Mouse (Mus musculus): ENCODE measurements around the gene Ankrd37. TPM values are rescaled to one million over a fixed set of nuclear protein-coding genes. Genes with fewer than 3 reads are reported as not detected.

Ankrd37 gene
- polyA plus RNA-seq, 1 experiment from 2014 or later, result 36.0 TPM

DNA sequence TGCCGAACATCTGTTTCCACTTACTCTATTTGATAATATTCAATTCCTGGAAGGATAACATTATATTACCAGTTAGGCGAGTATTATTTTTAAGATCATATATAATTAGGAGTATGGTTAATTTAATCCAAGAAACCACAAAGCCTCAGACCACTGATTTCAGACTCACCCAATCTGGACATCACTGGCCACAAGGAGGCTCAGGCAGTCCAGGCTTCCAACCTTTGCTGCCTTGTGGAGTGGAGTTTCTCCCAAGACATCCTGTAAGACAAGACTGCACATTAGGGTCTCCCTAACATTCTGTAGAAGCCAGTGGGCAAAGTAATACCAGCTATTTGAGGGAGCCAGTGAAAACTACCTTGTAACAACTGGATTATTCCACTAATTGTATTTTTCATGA lies 7.3 kb downstream of the Ankrd37 start:
- Histone ChIP-seq H3K9me3 (ENCODE audit: low read length) (no peaks in the 10 kb centered on the region), H3K36me3 (ENCODE audit: insufficient read depth, low read length) (peaks cover 7% of the 10 kb centered on the region; the same call in 1 of the 2 replicates), H3K27me3 (replicated peaks; ENCODE audit: insufficient read depth, low read length) (no peaks in the 10 kb centered on the region), H3K4me1 (ENCODE audit: insufficient read depth, low read depth, low read length) (peaks cover 9% of the 10 kb centered on the region), H3K9ac (replicated peaks; ENCODE audit: low read depth) (no peak overlapping the region; the same call in 1 of the 2 replicates), H3K27ac (ENCODE audit: low read length) (no peak overlapping the region), H3K4me2 (replicated peaks; ENCODE audit: low read depth, low read length) (peak overlapping the region; percentile 85), H3K4me3 (ENCODE audit: low read depth, low read length) (peak overlapping the region; percentile 53; the same call in 1 of the 2 replicates)
- TF ChIP-seq CTCF (IDR thresholded peaks at IDR 0.05), result peak; percentile 69
- no peak for TF ChIP-seq EP300 (IDR thresholded peaks at IDR 0.05)
- DNase-seq (ENCODE audit: low spot score), result peak; percentile 21
- no peak for ATAC-seq
- 61% methylated on average over 2 of the region's 2 CpGs for WGBS

DNA sequence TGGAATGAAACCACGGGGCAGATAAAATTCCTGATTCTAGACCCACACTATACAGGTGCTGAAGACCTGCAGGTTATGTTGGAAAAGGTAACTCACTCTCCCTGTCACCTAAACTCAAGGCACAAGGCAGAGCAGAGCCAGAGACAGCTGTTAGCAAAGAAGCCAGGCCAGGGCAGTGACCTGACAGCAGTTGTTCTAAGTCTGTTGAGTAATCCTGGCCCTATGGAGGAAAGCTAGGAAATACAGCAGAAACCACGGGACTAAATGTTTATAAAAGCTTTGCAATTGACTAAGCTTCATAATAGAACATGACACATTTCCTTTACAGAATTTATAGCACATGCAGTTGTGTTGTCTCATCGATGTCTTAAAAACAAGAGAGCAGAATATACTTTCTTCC lies 9.9 kb downstream of the Ankrd37 start:
- DNase-seq (ENCODE audit: low spot score) (peak; percentile 13), ATAC-seq (no peak)
- Histone ChIP-seq H3K4me2 (replicated peaks; ENCODE audit: low read depth, low read length) (no peak overlapping the region), H3K36me3 (ENCODE audit: insufficient read depth, low read length) (peaks cover 7% of the 10 kb centered on the region; the same call in 1 of the 2 replicates), H3K4me1 (ENCODE audit: insufficient read depth, low read depth, low read length) (peaks cover 5% of the 10 kb centered on the region), H3K9ac (replicated peaks; ENCODE audit: low read depth) (no peak overlapping the region), H3K27ac (ENCODE audit: low read length) (no peak overlapping the region), H3K4me3 (ENCODE audit: low read depth, low read length) (no peak overlapping the region), H3K9me3 (ENCODE audit: low read length) (no peaks in the 10 kb centered on the region), H3K27me3 (replicated peaks; ENCODE audit: insufficient read depth, low read length) (no peaks in the 10 kb centered on the region)
- TF ChIP-seq CTCF (IDR thresholded peaks at IDR 0.05) (no peak), EP300 (IDR thresholded peaks at IDR 0.05) (no peak)
- 58% methylated on average over 3 of the region's 3 CpGs for WGBS

DNA sequence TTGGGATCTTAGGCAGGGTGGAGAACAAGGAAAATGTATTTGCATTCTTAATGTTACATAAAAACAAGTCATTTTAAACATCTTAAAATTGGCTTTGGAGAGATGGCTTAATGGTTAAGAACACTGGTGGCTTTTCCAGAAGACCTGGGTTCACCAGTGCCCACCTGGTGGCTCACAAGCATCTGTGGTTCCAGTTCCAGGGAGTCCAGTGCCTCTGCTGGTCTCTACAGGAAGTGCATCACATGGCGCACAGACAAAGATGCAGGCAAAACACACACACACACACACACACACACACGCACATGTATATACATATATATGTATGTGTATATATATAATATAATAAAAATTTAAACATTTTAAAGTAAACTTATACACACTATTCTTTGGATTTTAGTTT lies 11.4 kb downstream of the Ankrd37 start:
- no peak overlapping the region for H3K9ac ChIP-seq (replicated peaks; ENCODE audit: low read depth)
- TF ChIP-seq CTCF (IDR thresholded peaks at IDR 0.05) (peak; percentile 46), EP300 (IDR thresholded peaks at IDR 0.05) (no peak)
- no peaks in the 10 kb centered on the region for H3K9me3 ChIP-seq (ENCODE audit: low read length)
- H3K36me3 ChIP-seq (ENCODE audit: insufficient read depth, low read length), result peaks cover 7% of the 10 kb centered on the region; the same call in 1 of the 2 replicates
- no peak overlapping the region for H3K4me2 ChIP-seq (replicated peaks; ENCODE audit: low read depth, low read length)
- ATAC-seq (no peak), DNase-seq (ENCODE audit: low spot score) (no peak)
- no peak overlapping the region for H3K27ac ChIP-seq (ENCODE audit: low read length)
- H3K4me1 ChIP-seq (ENCODE audit: insufficient read depth, low read depth, low read length), result peaks cover 4% of the 10 kb centered on the region
- H3K27me3 ChIP-seq (replicated peaks; ENCODE audit: insufficient read depth, low read length), result no peaks in the 10 kb centered on the region
- no peak overlapping the region for H3K4me3 ChIP-seq (ENCODE audit: low read depth, low read length)
- WGBS, result 96% methylated on average over 2 of the region's 2 CpGs

DNA sequence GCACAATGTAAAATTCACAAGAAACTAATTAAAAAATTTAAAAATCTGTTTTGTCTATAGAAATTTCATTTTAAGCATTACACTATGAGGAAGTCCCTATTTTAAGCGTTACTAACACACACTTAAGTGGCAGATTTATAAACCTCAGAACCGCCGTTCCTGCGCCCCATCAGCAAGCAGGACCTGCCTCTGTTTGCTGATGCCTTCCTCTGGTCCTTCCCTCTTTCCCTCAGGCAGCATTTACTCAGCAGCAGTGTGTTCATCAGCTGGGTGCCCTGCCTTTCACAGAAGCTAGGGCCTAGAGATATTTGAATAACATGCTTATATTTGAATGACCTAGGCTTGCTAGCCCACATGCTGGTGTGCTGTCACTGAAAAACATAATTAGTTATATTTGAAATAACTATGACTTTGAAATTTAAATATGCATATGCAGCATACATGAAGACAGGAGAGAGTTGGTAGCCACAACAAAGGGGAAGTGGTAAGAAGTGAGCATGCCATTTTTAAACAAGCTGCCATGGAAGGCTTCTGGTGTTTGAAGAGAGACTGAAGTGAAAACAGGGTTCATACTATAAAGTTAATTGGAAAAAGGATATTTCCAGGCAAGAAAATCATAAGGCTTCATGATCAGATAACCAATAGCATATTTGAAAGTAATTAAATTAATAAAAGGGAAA lies 14.7 kb downstream of the Ankrd37 start:
- Histone ChIP-seq H3K4me2 (replicated peaks; ENCODE audit: low read depth, low read length) (no peak overlapping the region), H3K27me3 (replicated peaks; ENCODE audit: insufficient read depth, low read length) (no peaks in the 10 kb centered on the region), H3K4me1 (ENCODE audit: insufficient read depth, low read depth, low read length) (no peaks in the 10 kb centered on the region), H3K9ac (replicated peaks; ENCODE audit: low read depth) (no peak overlapping the region), H3K36me3 (ENCODE audit: insufficient read depth, low read length) (peaks cover 4% of the 10 kb centered on the region; the same call in 1 of the 2 replicates), H3K9me3 (ENCODE audit: low read length) (no peaks in the 10 kb centered on the region), H3K4me3 (ENCODE audit: low read depth, low read length) (no peak overlapping the region), H3K27ac (ENCODE audit: low read length) (no peak overlapping the region)
- no peak for DNase-seq (ENCODE audit: low spot score)
- TF ChIP-seq EP300 (IDR thresholded peaks at IDR 0.05) (no peak), CTCF (IDR thresholded peaks at IDR 0.05) (no peak)
- no peak for ATAC-seq
- 91% methylated on average over 4 of the region's 4 CpGs for WGBS

DNA sequence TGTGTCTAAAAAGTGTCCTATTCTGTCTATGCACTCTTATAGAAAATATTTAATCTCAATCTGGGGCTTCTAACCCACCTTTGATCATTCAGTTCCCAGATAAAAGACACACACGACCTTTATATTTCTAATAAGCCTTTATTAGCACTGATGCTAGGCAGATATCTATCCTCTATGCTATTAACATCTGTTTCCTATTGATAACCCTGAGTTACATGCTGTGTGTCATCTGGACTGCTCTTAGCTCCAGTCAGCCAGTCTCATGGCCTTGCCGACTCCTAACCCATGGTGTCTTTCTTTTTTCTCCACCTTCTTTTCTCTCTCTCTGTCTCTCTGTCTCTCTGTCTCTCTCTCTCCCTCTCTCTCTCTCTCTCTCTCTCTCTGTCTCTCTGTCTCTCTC lies 17.3 kb downstream of the Ankrd37 start:
- no peak overlapping the region for H3K4me3 ChIP-seq (ENCODE audit: low read depth, low read length)
- H3K9me3 ChIP-seq (ENCODE audit: low read length), result no peaks in the 10 kb centered on the region
- H3K4me1 ChIP-seq (ENCODE audit: insufficient read depth, low read depth, low read length), result no peaks in the 10 kb centered on the region
- no peak overlapping the region for H3K9ac ChIP-seq (replicated peaks; ENCODE audit: low read depth)
- 62% methylated on average over 2 of the region's 2 CpGs for WGBS
- ATAC-seq, result no peak
- no peak overlapping the region for H3K27ac ChIP-seq (ENCODE audit: low read length)
- TF ChIP-seq CTCF (IDR thresholded peaks at IDR 0.05) (no peak), EP300 (IDR thresholded peaks at IDR 0.05) (no peak)
- H3K4me2 ChIP-seq (replicated peaks; ENCODE audit: low read depth, low read length), result no peak overlapping the region
- H3K27me3 ChIP-seq (replicated peaks; ENCODE audit: insufficient read depth, low read length), result no peaks in the 10 kb centered on the region
- DNase-seq (ENCODE audit: low spot score), result no peak
- no peaks in the 10 kb centered on the region for H3K36me3 ChIP-seq (ENCODE audit: insufficient read depth, low read length)

DNA sequence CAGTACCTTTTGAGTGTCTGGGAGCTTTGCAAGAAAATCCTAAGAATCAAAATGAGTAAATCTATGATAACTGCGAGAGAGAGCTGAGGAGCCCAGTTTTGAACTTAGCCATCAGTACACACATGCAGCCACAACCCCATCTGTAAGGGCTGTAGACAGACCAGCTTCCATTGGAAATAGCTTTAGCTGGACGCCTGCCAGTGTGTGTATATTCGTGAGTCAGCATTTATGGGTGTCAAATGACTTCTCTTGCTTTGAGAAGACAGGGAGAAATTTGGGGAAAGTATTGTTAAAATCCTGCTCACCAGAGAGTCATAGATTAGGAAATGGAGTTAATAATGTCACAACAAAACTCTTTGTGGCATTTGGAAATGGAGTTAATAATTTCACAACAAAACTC lies 18.8 kb downstream of the Ankrd37 start:
- 53% methylated on average over 3 of the region's 3 CpGs for WGBS
- H3K27ac ChIP-seq (ENCODE audit: low read length), result no peak overlapping the region
- H3K4me3 ChIP-seq (ENCODE audit: low read depth, low read length), result no peak overlapping the region
- H3K9ac ChIP-seq (replicated peaks; ENCODE audit: low read depth), result no peak overlapping the region
- no peak overlapping the region for H3K4me2 ChIP-seq (replicated peaks; ENCODE audit: low read depth, low read length)
- no peaks in the 10 kb centered on the region for H3K9me3 ChIP-seq (ENCODE audit: low read length)
- H3K36me3 ChIP-seq (ENCODE audit: insufficient read depth, low read length), result no peaks in the 10 kb centered on the region
- no peaks in the 10 kb centered on the region for H3K4me1 ChIP-seq (ENCODE audit: insufficient read depth, low read depth, low read length)
- TF ChIP-seq CTCF (IDR thresholded peaks at IDR 0.05) (no peak), EP300 (IDR thresholded peaks at IDR 0.05) (no peak)
- H3K27me3 ChIP-seq (replicated peaks; ENCODE audit: insufficient read depth, low read length), result no peaks in the 10 kb centered on the region
- DNase-seq (ENCODE audit: low spot score) (peak; percentile 42), ATAC-seq (no peak)
